Mouse (Mus musculus): Measurements from ENCODE around the gene Rasal1.

The Rasal1 gene

GRCm38 (mm10) chr5:120694695-120695074, 46.1 kb downstream of the Rasal1 start:
- no peak for DNase-seq (ENCODE audit: low spot score)

- DNase-seq (ENCODE audit: low spot score) = no peak
Observed at GRCm38 (mm10) chr5:120696057-120696743, 47.6 kb downstream of the Rasal1 start.

GRCm38 (mm10) chr5:120696865-120697264, 48.3 kb downstream of the Rasal1 start:
- DNase-seq (ENCODE audit: low spot score) = peak; percentile 86

GRCm38 (mm10) chr5:120698181-120698580, 49.6 kb downstream of the Rasal1 start:
- DNase-seq (ENCODE audit: low spot score) = no peak

GRCm38 (mm10) chr5:120698801-120699391, 50.3 kb downstream of the Rasal1 start:
- no peak for DNase-seq (ENCODE audit: low spot score)

- no peak for DNase-seq (ENCODE audit: low spot score)
Observed at GRCm38 (mm10) chr5:120700996-120701790, 52.6 kb downstream of the Rasal1 start.

GRCm38 (mm10) chr5:120702421-120702820, 53.8 kb downstream of the Rasal1 start:
- DNase-seq (ENCODE audit: low spot score) = no peak

GRCm38 (mm10) chr5:120702969-120703368, 54.4 kb downstream of the Rasal1 start:
- DNase-seq (ENCODE audit: low spot score) = no peak

GRCm38 (mm10) chr5:120703660-120704059, 55.0 kb downstream of the Rasal1 start:
- no peak for DNase-seq (ENCODE audit: low spot score)

- no peak for DNase-seq (ENCODE audit: low spot score)
Observed at GRCm38 (mm10) chr5:120704421-120704820, 55.8 kb downstream of the Rasal1 start.

GRCm38 (mm10) chr5:120706541-120706940, 57.9 kb downstream of the Rasal1 start:
- no peak for DNase-seq (ENCODE audit: low spot score)

- DNase-seq (ENCODE audit: low spot score) = no peak
Observed at GRCm38 (mm10) chr5:120706976-120707375, 58.4 kb downstream of the Rasal1 start.

- DNase-seq (ENCODE audit: low spot score) = no peak
Observed at GRCm38 (mm10) chr5:120710161-120710825, 61.7 kb downstream of the Rasal1 start.

- no peak for DNase-seq (ENCODE audit: low spot score)
Observed at GRCm38 (mm10) chr5:120710826-120711248, 62.2 kb downstream of the Rasal1 start.

- peak; percentile 85 for DNase-seq (ENCODE audit: low spot score)
Observed at GRCm38 (mm10) chr5:120711416-120711815, 62.8 kb downstream of the Rasal1 start.

GRCm38 (mm10) chr5:120711827-120712226, 63.2 kb downstream of the Rasal1 start, which contains the start of gene Dtx1:
Dtx1 (minus strand) TSS chr5:120711927.
- no peak for DNase-seq (ENCODE audit: low spot score)

- DNase-seq (ENCODE audit: low spot score) = no peak
Observed at GRCm38 (mm10) chr5:120712721-120713120, 64.1 kb downstream of the Rasal1 start.

GRCm38 (mm10) chr5:120714314-120714713, 65.7 kb downstream of the Rasal1 start:
- peak; percentile 86 for DNase-seq (ENCODE audit: low spot score)

- no peak for DNase-seq (ENCODE audit: low spot score)
Observed at GRCm38 (mm10) chr5:120717136-120717535, 68.5 kb downstream of the Rasal1 start.

GRCm38 (mm10) chr5:120718600-120719378, 70.2 kb downstream of the Rasal1 start:
- no peak for DNase-seq (ENCODE audit: low spot score)

GRCm38 (mm10) chr5:120721005-120721404, 72.4 kb downstream of the Rasal1 start:
- no peak for DNase-seq (ENCODE audit: low spot score)
